Mouse (Mus musculus) monocyte, adult 2 months (primary cell): ENCODE data around the gene Tmem114.

ENCODE experiments used
- DNase-seq, 2 experiments: peaks; one replicate each; pipeline ENCODE4 v3.0.0; 2022; ENCODE audit warnings: low spot score in 2 of 2, low read depth in 1 of 2

Tmem114 gene

GRCm38 (mm10) chr16:8412213-8412612 lies 12.7 kb downstream of the Tmem114 start:
- DNase-seq = no peak

GRCm38 (mm10) chr16:8409197-8409596 lies 15.7 kb downstream of the Tmem114 start:
- DNase-seq = no peak

GRCm38 (mm10) chr16:8406708-8407107 lies 18.2 kb downstream of the Tmem114 start:
- no peak for DNase-seq

- DNase-seq = no peak
These were observed 22.3 kb downstream of the Tmem114 start for GRCm38 (mm10) chr16:8402663-8403062.

- DNase-seq = no peak
These were observed 23.6 kb downstream of the Tmem114 start for GRCm38 (mm10) chr16:8401171-8401955.

- no peak for DNase-seq
These were observed 25.1 kb downstream of the Tmem114 start for GRCm38 (mm10) chr16:8399868-8400267.

- DNase-seq = no peak
These were observed 30.0 kb downstream of the Tmem114 start for GRCm38 (mm10) chr16:8394946-8395345.

GRCm38 (mm10) chr16:8388491-8388890 lies 36.4 kb downstream of the Tmem114 start:
- DNase-seq = no peak

- DNase-seq = no peak
These were observed 38.5 kb downstream of the Tmem114 start for GRCm38 (mm10) chr16:8386386-8386785.

GRCm38 (mm10) chr16:8385679-8386078 lies 39.3 kb downstream of the Tmem114 start:
- no peak for DNase-seq

GRCm38 (mm10) chr16:8384772-8385171 lies 40.2 kb downstream of the Tmem114 start:
- no peak for DNase-seq

GRCm38 (mm10) chr16:8383396-8383795 lies 41.5 kb downstream of the Tmem114 start:
- no peak for DNase-seq

- DNase-seq = no peak
These were observed 61.9 kb downstream of the Tmem114 start for GRCm38 (mm10) chr16:8363066-8363465.
